Mouse (Mus musculus): Measurements from ENCODE around the gene Yme1l1. TPM values are rescaled to one million over a fixed set of nuclear protein-coding genes. Genes with fewer than 3 reads are reported as not detected.
A peak's percentile ranks its signal among the peaks of the same experiment; 100 is the strongest.

The Yme1l1 gene
- polyA plus RNA-seq, 1 experiment from 2014 or later, result 81.3 TPM

- no peak overlapping the region for H3K9ac ChIP-seq (ENCODE audit: low read length)
- H3K4me3 ChIP-seq (ENCODE audit: low read length), result no peak overlapping the region
- WGBS, result 66% methylated on average over 5 of the region's 5 CpGs
- no peak for ATAC-seq (ENCODE audit: low read depth)
- H3K4me1 ChIP-seq (replicated peaks; ENCODE audit: control insufficient read depth, insufficient read depth, low read length), result no peaks in the 10 kb centered on the region
- no peak overlapping the region for H3K27ac ChIP-seq (ENCODE audit: low read length)
- H3K27me3 ChIP-seq (ENCODE audit: control insufficient read depth, insufficient read depth, low read depth, low read length), result no peaks in the 10 kb centered on the region
- no peaks in the 10 kb centered on the region for H3K36me3 ChIP-seq (ENCODE audit: control insufficient read depth, insufficient read depth, low read length)
- no peaks in the 10 kb centered on the region for H3K9me3 ChIP-seq (ENCODE audit: control insufficient read depth, low read length)
- H3K4me2 ChIP-seq (ENCODE audit: low read depth, low read length), result no peak overlapping the region
Measured at GRCm38 (mm10) chr2:23213661-23214060, 57.5 kb downstream of the Yme1l1 start.

GRCm38 (mm10) chr2:23225199-23225598 is 69.0 kb downstream of the Yme1l1 start:
- H3K4me1 ChIP-seq (replicated peaks; ENCODE audit: control insufficient read depth, insufficient read depth, low read length), result no peaks in the 10 kb centered on the region
- ATAC-seq (ENCODE audit: low read depth), result no peak
- H3K4me3 ChIP-seq (ENCODE audit: low read length), result no peak overlapping the region
- H3K27ac ChIP-seq (ENCODE audit: low read length), result no peak overlapping the region
- H3K9ac ChIP-seq (ENCODE audit: low read length), result no peak overlapping the region
- H3K4me2 ChIP-seq (ENCODE audit: low read depth, low read length), result no peak overlapping the region
- no peaks in the 10 kb centered on the region for H3K36me3 ChIP-seq (ENCODE audit: control insufficient read depth, insufficient read depth, low read length)
- no peaks in the 10 kb centered on the region for H3K27me3 ChIP-seq (ENCODE audit: control insufficient read depth, insufficient read depth, low read depth, low read length)
- H3K9me3 ChIP-seq (ENCODE audit: control insufficient read depth, low read length), result no peaks in the 10 kb centered on the region
- 54% methylated on average over 6 of the region's 7 CpGs for WGBS

- 71% methylated on average over 2 of the region's 2 CpGs for WGBS
Measured at GRCm38 (mm10) chr2:23228463-23228862, 72.3 kb downstream of the Yme1l1 start.

GRCm38 (mm10) chr2:23234065-23234773 is 78.0 kb downstream of the Yme1l1 start:
- peak overlapping the region; percentile 59 for H3K9ac ChIP-seq (ENCODE audit: low read length)
- no peaks in the 10 kb centered on the region for H3K9me3 ChIP-seq (ENCODE audit: control insufficient read depth, low read length)
- H3K27me3 ChIP-seq (ENCODE audit: control insufficient read depth, insufficient read depth, low read depth, low read length), result peaks cover 2% of the 10 kb centered on the region; the same call in 1 of the 2 replicates
- peak overlapping the region; percentile 50 for H3K4me3 ChIP-seq (ENCODE audit: low read length)
- H3K27ac ChIP-seq (ENCODE audit: low read length), result no peak overlapping the region
- peak; percentile 65 for ATAC-seq (ENCODE audit: low read depth)
- no peaks in the 10 kb centered on the region for H3K4me1 ChIP-seq (replicated peaks; ENCODE audit: control insufficient read depth, insufficient read depth, low read length)
- H3K4me2 ChIP-seq (ENCODE audit: low read depth, low read length), result peak overlapping the region; percentile 76
- no peaks in the 10 kb centered on the region for H3K36me3 ChIP-seq (ENCODE audit: control insufficient read depth, insufficient read depth, low read length)
- 1% methylated on average over 22 of the region's 50 CpGs for WGBS

More at GRCm38 (mm10) chr2:23228463-23228862, 72.3 kb downstream of the Yme1l1 start:
- Histone ChIP-seq H3K4me1 (replicated peaks; ENCODE audit: control insufficient read depth, insufficient read depth, low read length) (no peaks in the 10 kb centered on the region), H3K36me3 (ENCODE audit: control insufficient read depth, insufficient read depth, low read length) (no peaks in the 10 kb centered on the region), H3K27ac (ENCODE audit: low read length) (no peak overlapping the region), H3K4me2 (ENCODE audit: low read depth, low read length) (no peak overlapping the region), H3K4me3 (ENCODE audit: low read length) (no peak overlapping the region), H3K9me3 (ENCODE audit: control insufficient read depth, low read length) (no peaks in the 10 kb centered on the region), H3K27me3 (ENCODE audit: control insufficient read depth, insufficient read depth, low read depth, low read length) (peaks cover 2% of the 10 kb centered on the region; the same call in 1 of the 2 replicates), H3K9ac (ENCODE audit: low read length) (no peak overlapping the region)
- ATAC-seq (ENCODE audit: low read depth), result no peak

Other genes starting within 250 kb of the Yme1l1 start
- gene Abi1, start 116.1 kb upstream of the Yme1l1 start, polyA plus RNA-seq (2015; fragmentation: Nextera tagmentation; extraction: Ambion mirVana), result 56.1 and 57.9 TPM in 2 replicates
- 32.0 and 32.1 TPM in 2 replicates for gene Acbd5, start 88.2 kb upstream of the Yme1l1 start, polyA plus RNA-seq (2015; fragmentation: Nextera tagmentation; extraction: Ambion mirVana)
- 12.2 and 13.2 TPM in 2 replicates for gene Mastl, start 345 bp upstream of the Yme1l1 start, polyA plus RNA-seq (2015; fragmentation: Nextera tagmentation; extraction: Ambion mirVana)
- gene 4931423N10Rik, start 51.1 kb downstream of the Yme1l1 start, polyA plus RNA-seq (2015; fragmentation: Nextera tagmentation; extraction: Ambion mirVana), result not detected in 2 replicates
- 0.10 TPM in 1 of 2 replicates, not detected in the other for gene Nxph2, start 164.9 kb downstream of the Yme1l1 start, polyA plus RNA-seq (2015; fragmentation: Nextera tagmentation; extraction: Ambion mirVana)

Data from lung, embryonic 16.5 days (tissue).